8 mouse cellular contexts compared by ENCODE assay signal in genomic region chr9:111312442-111313141, GRCm38 (mm10). TPM values are rescaled to one million over a fixed set of nuclear protein-coding genes. Genes with fewer than 3 reads are reported as not detected.
DNase-seq lines count a peak whose midpoint lies in the region; ATAC-seq and TF ChIP-seq lines count a peak whose summit lies in the region.

No protein-coding gene starts in this region.

- H3K27me3 ChIP-seq in lung, embryonic 16.5 days (ENCODE audit: control insufficient read depth, insufficient read depth, low read depth, low read length), result peaks cover 46% of the 10 kb centered on the region
- H3K27me3 ChIP-seq in midbrain, embryonic 10.5 days (ENCODE audit: low read depth, poor library complexity, severe bottlenecking), result peaks cover 68% of the 10 kb centered on the region

- H3K4me1 ChIP-seq in lung, embryonic 16.5 days (replicated peaks; ENCODE audit: control insufficient read depth, insufficient read depth, low read length), result peaks cover 13% of the 10 kb centered on the region
- no peaks in the 10 kb centered on the region; the same call in 1 of the 2 replicates for H3K4me1 ChIP-seq in lung, adult 2 months (ENCODE audit: control insufficient read depth, insufficient read depth, low read length)
- H3K4me1 ChIP-seq in midbrain, embryonic 10.5 days, result peaks cover 18% of the 10 kb centered on the region

- intact Hi-C loops in heart, postnatal 14 days (cut with DNase I), result no loop called here

- no peaks in the 10 kb centered on the region for H3K36me3 ChIP-seq in lung, embryonic 16.5 days (ENCODE audit: control insufficient read depth, insufficient read depth, low read length)
- no peaks in the 10 kb centered on the region for H3K36me3 ChIP-seq in midbrain, embryonic 10.5 days

- H3K9ac ChIP-seq in lung, embryonic 16.5 days (ENCODE audit: low read length), result peak overlapping the region; percentile 43

- 0 out of 2 replicates have a peak, but pooled peaks cover 2% of the 10 kb centered on the region for H3K9me3 ChIP-seq in lung, embryonic 16.5 days (ENCODE audit: control insufficient read depth, low read length)
- H3K9me3 ChIP-seq in midbrain, embryonic 10.5 days (replicated peaks), result peaks cover 16% of the 10 kb centered on the region

- DNase-seq in cerebellum, adult 8-10 months, result no peak
- DNase-seq in lung, adult 2 months, result no peak
- DNase-seq in heart, postnatal 14 days, result peak; percentile 2 to 6
- DNase-seq in midbrain, embryonic 10.5 days (ENCODE audit: low spot score), result peak; percentile 45
- DNase-seq in urinary bladder, postnatal 10 days (ENCODE audit: low spot score), result no peak

- WGBS in lung, embryonic 16.5 days, result under 1% methylated on average over 28 of the region's 59 CpGs
- 2% methylated on average over 40 of the region's 59 CpGs for WGBS in lung, adult 2 months
- WGBS in midbrain, embryonic 10.5 days, result under 1% methylated on average over 59 of the region's 59 CpGs

- H3K4me2 ChIP-seq in lung, embryonic 16.5 days (ENCODE audit: low read depth, low read length), result peak overlapping the region; percentile 62

- TF ChIP-seq CTCF in lung, adult 2 months (IDR thresholded peaks at IDR 0.05; ENCODE audit: insufficient read depth, low read length), result no peak

- H3K4me3 ChIP-seq in lung, embryonic 16.5 days (ENCODE audit: low read length), result peak overlapping the region; percentile 52
- no peak overlapping the region for H3K4me3 ChIP-seq in lung, adult 2 months (replicated peaks; ENCODE audit: extremely low read depth, low read depth, low read length)
- H3K4me3 ChIP-seq in midbrain, embryonic 10.5 days, result peak overlapping the region; percentile 63

- TF ChIP-seq POLR2A in lung, adult 2 months (IDR thresholded peaks at IDR 0.05; ENCODE audit: borderline replicate concordance, extremely low read depth, low read depth, low read length), result no peak

- no peak overlapping the region for H3K27ac ChIP-seq in lung, embryonic 16.5 days (ENCODE audit: low read length)
- H3K27ac ChIP-seq in midbrain, embryonic 10.5 days (replicated peaks), result peak overlapping the region; percentile 42; the same call in 1 of the 2 replicates

- peak; percentile 21; the same call in 1 of the 2 replicates for ATAC-seq in cerebellum, adult (ENCODE audit: insufficient number of reproducible peaks, low FRiP score, low TSS enrichment)
- peak; percentile 17; the same call in 1 of the 2 replicates for ATAC-seq in lung, embryonic 16.5 days (ENCODE audit: low read depth)
- ATAC-seq in activated CD4-positive, CD25-positive, alpha-beta regulatory T cell, adult 4 months, result no peak

RNA-seq across cellular contexts. Expression of gene Trank1, which starts 1.1 kb away (rescaled TPM):
- polyA plus RNA-seq in lung, embryonic 16.5 days (2015; fragmentation: Nextera tagmentation; extraction: Ambion mirVana), result 0.18 TPM in 2 replicates
- 0.05 and 0.20 TPM in 2 replicates for polyA plus RNA-seq in lung, adult 2 months (2012; rRNA removed)
- not detected for total RNA-seq in heart, postnatal 14 days (2021)
- 0.05 and 0.39 TPM in 2 replicates for polyA plus RNA-seq in midbrain, embryonic 10.5 days (2016; fragmentation: Nextera tagmentation; extraction: Ambion mirVana)
- polyA plus RNA-seq in activated CD4-positive, CD25-positive, alpha-beta regulatory T cell, adult 4 months (2017; shearing (Covaris generic)), result under 1 TPM in 1 of 2 experiments, not detected in 1; 0.45 TPM

RNA-seq across cellular contexts. Expression of gene Epm2aip1, which starts 40.9 kb away (rescaled TPM):
- polyA plus RNA-seq in lung, embryonic 16.5 days (2015; fragmentation: Nextera tagmentation; extraction: Ambion mirVana), result 24.2 and 24.4 TPM in 2 replicates
- 7.3 and 10.1 TPM in 2 replicates for polyA plus RNA-seq in lung, adult 2 months (2012; rRNA removed)
- total RNA-seq in heart, postnatal 14 days (2021), result 10 to 100 TPM; 27.6 to 28.1 TPM
- polyA plus RNA-seq in midbrain, embryonic 10.5 days (2016; fragmentation: Nextera tagmentation; extraction: Ambion mirVana), result 25.3 and 30.4 TPM in 2 replicates
- 1 to 10 TPM; 6.6 to 9.3 TPM for polyA plus RNA-seq in activated CD4-positive, CD25-positive, alpha-beta regulatory T cell, adult 4 months (2017; shearing (Covaris generic))

RNA-seq across cellular contexts. Expression of gene Mlh1, which starts 41.0 kb away (rescaled TPM):
- 35.0 and 37.3 TPM in 2 replicates for polyA plus RNA-seq in lung, embryonic 16.5 days (2015; fragmentation: Nextera tagmentation; extraction: Ambion mirVana)
- polyA plus RNA-seq in lung, adult 2 months (2012; rRNA removed), result 9.0 and 10.8 TPM in 2 replicates
- total RNA-seq in heart, postnatal 14 days (2021), result 10 to 100 TPM; 10.2 to 11.3 TPM
- 51.9 and 54.3 TPM in 2 replicates for polyA plus RNA-seq in midbrain, embryonic 10.5 days (2016; fragmentation: Nextera tagmentation; extraction: Ambion mirVana)
- 10 to 100 TPM; 11.7 to 12.6 TPM for polyA plus RNA-seq in activated CD4-positive, CD25-positive, alpha-beta regulatory T cell, adult 4 months (2017; shearing (Covaris generic))

Comparison
In these comparisons a context has a peak if more than half of its experiments do, and no peak if none do; other contexts are left out.
1. DNase-seq: peak in heart, postnatal 14 days (2 of 2) and midbrain, embryonic 10.5 days (single experiment); none in cerebellum, adult 8-10 months (single experiment), lung, adult 2 months (single experiment) and urinary bladder, postnatal 10 days (single experiment).